Mouse (Mus musculus): Measurements from ENCODE around the gene Spaca4. TPM values are rescaled to one million over a fixed set of nuclear protein-coding genes. Genes with fewer than 3 reads are reported as not detected.

Spaca4 gene
- polyA plus RNA-seq, 1 experiment, result not detected

DNA sequence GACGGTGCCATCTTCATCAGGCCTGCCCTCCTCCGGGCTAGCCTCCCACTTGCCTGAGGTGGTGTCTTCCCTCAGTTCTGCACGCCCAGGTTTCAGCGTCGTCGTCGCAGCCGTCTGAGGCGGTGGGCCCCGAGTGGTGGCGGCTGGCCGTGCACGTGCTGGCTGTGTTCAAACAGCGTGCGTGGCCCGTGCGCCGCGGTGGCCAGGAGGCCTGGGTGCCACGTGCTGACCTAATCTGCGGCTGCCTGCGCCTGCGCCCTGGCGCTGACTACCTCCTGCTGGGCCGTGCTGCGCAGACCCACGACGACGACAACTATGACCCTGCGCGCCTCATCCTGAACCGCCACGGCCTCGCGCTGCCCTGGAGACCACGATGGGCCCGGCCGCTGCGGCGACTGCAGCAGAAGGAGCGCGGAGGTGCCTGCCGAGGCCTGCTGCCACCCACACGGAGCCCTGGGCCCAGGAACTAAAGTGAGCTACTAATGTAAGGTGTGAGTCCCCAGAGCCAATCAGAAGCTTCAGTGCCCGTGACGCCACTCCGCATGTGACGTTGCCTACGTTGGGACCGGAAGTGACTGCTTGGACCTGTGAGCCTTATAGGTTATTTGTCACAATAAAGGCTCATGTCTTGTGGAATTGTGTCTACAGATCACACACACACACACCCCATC, 31.6 kb downstream of the Spaca4 start, which contains the start of gene Sec1:
Sec1 (minus strand) TSS at position 482 of the 671 bp plus-strand sequence.
- DNase-seq (ENCODE audit: low read depth), result no peak
- no peak for TF ChIP-seq CTCF (IDR thresholded peaks at IDR 0.05; ENCODE audit: borderline replicate concordance, extremely low read depth, insufficient read depth, insufficient read length)
- TF ChIP-seq POLR2A (IDR thresholded peaks at IDR 0.05; ENCODE audit: borderline replicate concordance, extremely low read depth, insufficient read depth, insufficient read length, poor library complexity, severe bottlenecking), result no peak

DNA sequence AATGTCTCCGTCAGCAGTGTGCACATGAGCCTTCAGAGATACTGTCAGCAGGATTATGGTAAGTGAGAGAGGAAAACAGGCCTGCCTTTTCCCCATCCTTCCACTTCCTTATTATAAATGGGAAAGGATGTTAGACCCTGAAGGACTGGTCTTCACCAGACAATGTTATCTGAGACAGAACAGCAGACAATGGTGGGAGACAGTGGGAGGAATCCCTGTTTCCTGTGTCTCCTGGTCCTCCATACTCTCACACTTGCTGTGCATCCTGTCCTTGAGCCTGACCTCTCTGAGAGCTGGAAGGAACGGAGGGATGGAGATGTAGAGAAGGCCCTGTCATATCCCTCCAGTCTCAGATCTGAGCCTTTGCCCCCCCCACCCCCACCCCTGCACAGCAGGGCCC, 33.2 kb downstream of the Spaca4 start:
- TF ChIP-seq POLR2A (IDR thresholded peaks at IDR 0.05; ENCODE audit: borderline replicate concordance, extremely low read depth, insufficient read depth, insufficient read length, poor library complexity, severe bottlenecking) (no peak), CTCF (IDR thresholded peaks at IDR 0.05; ENCODE audit: borderline replicate concordance, extremely low read depth, insufficient read depth, insufficient read length) (no peak)
- no peak for DNase-seq (ENCODE audit: low read depth)

DNA sequence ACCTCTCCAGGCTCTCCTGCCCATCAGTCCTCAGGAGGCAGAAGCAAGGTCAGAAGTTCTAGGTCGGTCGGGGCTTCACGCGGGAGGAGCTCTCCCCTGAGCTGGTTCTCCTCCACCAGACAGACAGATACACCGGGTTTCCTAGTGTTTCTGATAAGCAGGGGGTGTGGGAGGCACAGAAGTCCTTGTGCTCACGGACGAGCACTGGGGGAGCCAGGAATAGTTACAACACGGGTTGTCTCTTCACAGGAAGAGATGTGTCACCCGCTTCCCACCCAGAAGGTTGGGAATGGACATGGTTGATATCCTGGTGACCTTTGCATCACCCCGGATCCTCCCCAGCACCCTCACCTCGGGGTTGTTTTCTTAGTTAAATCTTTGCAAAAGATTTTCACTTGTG, 35.8 kb downstream of the Spaca4 start:
- no peak for DNase-seq (ENCODE audit: low read depth)
- no peak for TF ChIP-seq CTCF (IDR thresholded peaks at IDR 0.05; ENCODE audit: borderline replicate concordance, extremely low read depth, insufficient read depth, insufficient read length)

DNA sequence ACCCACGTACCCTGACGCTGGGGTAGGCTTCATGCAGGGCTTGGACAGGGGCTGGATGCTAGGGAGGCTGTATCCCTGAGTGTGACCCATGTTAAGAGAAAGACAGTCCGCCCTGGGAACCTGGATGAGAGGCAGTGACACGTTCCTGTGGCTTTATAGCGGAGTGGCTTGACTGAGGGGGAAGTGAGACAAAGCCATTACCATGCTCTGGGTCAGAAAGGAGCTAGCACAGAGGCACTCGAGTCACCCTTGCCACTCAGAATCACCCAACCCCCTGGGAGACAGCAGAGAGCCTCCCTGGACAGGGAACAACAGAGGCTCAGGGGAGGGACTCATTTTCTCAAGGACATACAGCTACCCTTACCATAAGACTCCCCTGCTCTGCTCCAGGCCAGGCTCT, 36.5 kb downstream of the Spaca4 start:
- DNase-seq (ENCODE audit: low read depth), result no peak
- no peak for TF ChIP-seq CTCF (IDR thresholded peaks at IDR 0.05; ENCODE audit: borderline replicate concordance, extremely low read depth, insufficient read depth, insufficient read length)
- no peak for TF ChIP-seq POLR2A (IDR thresholded peaks at IDR 0.05; ENCODE audit: borderline replicate concordance, extremely low read depth, insufficient read depth, insufficient read length, poor library complexity, severe bottlenecking)

DNA sequence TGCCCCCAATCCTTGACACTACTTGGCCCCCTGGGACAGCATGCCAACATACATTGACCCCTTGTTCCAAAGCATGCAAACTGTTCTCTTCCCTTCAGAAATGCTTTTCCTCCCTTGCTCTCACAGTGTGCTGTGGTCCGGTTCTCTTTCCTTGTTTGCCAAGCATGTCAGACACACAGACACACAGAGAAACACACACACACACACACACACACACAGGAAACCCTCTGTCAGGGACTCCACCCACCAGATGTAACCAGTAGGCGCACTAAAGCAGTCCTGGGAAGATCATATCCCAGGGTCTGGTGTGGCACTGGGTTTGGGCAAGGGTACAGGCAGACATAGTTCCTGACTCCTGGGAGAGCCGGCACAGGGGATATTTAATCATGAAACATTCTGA, 38.8 kb downstream of the Spaca4 start:
- no peak for DNase-seq (ENCODE audit: low read depth)
- TF ChIP-seq CTCF (IDR thresholded peaks at IDR 0.05; ENCODE audit: borderline replicate concordance, extremely low read depth, insufficient read depth, insufficient read length) (no peak), POLR2A (IDR thresholded peaks at IDR 0.05; ENCODE audit: borderline replicate concordance, extremely low read depth, insufficient read depth, insufficient read length, poor library complexity, severe bottlenecking) (no peak)

DNA sequence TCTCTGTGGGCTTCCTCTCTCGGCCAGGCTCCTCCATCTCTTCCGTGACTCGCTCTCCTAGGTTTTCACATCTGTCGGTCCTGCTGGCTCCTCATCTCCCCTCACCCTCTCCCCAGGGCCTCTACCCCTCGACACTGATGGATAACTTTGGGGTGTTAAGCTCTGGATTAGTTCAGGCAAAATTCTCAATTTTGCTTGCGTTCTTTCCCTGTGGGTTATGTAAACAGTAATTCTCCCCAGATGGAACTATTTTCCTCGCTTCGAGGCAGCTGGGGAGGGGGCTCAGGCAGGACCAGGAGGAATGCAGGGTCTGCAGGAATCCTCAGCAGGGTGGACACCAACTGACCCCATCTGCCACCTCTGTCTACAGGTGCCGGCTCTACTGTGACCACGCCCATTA, 39.8 kb downstream of the Spaca4 start:
- DNase-seq (ENCODE audit: low read depth), result no peak
- TF ChIP-seq CTCF (IDR thresholded peaks at IDR 0.05; ENCODE audit: borderline replicate concordance, extremely low read depth, insufficient read depth, insufficient read length) (no peak), POLR2A (IDR thresholded peaks at IDR 0.05; ENCODE audit: borderline replicate concordance, extremely low read depth, insufficient read depth, insufficient read length, poor library complexity, severe bottlenecking) (no peak)

DNA sequence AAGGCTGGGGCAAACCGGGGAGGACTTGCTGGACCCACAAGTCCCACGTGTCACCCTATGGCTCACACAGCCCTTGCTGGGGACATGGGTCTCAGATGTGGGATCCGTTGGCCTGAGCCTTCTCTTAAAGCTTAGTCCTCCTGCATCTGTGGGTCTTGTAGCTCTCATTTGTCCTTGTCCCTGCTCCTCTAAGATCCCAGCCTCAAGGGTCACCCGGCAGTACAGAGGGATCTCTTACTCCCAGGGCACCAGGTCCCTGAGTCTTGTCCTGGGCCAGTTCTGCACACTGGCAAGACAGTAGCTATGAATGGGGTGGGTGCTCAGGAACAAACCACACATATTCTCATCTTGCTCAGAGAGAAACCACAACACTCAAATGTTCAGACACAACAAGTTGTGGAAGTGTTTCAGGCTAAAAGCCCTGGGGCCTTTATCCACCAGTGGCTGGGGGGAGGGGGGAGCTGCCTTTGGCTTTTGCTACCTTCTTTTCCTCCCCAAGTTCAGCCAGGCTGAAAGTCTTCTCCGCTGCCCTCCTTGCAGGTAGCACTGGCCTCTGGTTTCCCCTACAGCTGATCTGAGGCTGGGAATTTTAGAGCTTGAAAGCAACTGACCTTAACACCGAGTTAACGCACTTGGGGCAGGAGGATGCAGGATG, 42.1 kb downstream of the Spaca4 start, which contains the start of gene Ntn5:
Ntn5 (plus strand) TSS at position 627 of the 655 bp plus-strand sequence.
- TF ChIP-seq POLR2A (IDR thresholded peaks at IDR 0.05; ENCODE audit: borderline replicate concordance, extremely low read depth, insufficient read depth, insufficient read length, poor library complexity, severe bottlenecking) (no peak), CTCF (IDR thresholded peaks at IDR 0.05; ENCODE audit: borderline replicate concordance, extremely low read depth, insufficient read depth, insufficient read length) (no peak)
- DNase-seq (ENCODE audit: low read depth), result no peak

DNA sequence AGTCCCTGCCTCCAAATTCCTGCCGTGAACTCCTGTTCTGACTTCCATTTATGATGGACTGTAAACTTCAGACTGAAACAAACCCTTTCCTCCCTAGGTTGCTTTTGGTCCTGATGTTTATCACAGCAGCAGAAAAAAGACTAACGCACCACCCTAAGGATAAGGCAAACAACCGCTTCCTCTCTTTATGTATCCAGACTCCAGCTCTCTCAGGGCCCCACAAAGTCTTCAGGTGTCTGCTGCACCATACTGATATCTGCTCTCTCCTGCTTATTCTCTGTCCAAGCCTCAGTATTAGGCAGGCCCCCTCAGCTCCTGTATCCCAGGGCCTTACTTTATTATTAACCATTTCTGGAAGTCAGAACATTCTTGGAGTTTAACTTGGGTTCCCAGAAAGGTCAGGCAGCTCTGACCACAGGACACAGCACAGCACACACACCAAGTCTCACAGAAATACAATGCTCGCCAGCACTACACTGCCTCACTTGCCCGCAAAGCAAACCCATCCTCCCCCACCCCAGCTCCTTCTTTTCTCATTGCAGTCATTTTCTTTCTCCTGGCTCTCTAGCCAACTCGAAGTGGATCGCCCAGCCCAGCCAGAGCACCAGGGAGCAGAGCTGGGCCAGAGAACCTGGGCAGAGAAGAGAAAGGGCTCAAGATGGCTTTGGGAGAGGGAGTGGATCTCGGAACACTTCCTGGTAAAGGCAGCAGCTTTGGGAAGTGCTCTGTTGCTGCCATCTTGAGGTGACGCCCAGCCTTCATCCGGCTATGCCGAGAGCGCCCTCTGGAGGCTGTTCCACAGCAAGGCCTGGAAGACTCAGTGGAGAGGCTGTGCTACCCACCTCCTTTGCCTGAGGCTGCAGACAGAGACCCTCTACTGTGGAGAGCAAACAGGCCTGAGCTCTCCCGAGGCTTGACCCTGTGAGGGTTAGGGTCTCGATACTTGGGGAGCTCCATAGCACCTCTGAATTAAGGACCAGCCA, 43.2 kb downstream of the Spaca4 start:
- TF ChIP-seq CTCF (IDR thresholded peaks at IDR 0.05; ENCODE audit: borderline replicate concordance, extremely low read depth, insufficient read depth, insufficient read length), result peak; percentile 100
- peak; percentile 47; the same call in 1 of the 2 replicates for TF ChIP-seq POLR2A (IDR thresholded peaks at IDR 0.05; ENCODE audit: borderline replicate concordance, extremely low read depth, insufficient read depth, insufficient read length, poor library complexity, severe bottlenecking)

DNA sequence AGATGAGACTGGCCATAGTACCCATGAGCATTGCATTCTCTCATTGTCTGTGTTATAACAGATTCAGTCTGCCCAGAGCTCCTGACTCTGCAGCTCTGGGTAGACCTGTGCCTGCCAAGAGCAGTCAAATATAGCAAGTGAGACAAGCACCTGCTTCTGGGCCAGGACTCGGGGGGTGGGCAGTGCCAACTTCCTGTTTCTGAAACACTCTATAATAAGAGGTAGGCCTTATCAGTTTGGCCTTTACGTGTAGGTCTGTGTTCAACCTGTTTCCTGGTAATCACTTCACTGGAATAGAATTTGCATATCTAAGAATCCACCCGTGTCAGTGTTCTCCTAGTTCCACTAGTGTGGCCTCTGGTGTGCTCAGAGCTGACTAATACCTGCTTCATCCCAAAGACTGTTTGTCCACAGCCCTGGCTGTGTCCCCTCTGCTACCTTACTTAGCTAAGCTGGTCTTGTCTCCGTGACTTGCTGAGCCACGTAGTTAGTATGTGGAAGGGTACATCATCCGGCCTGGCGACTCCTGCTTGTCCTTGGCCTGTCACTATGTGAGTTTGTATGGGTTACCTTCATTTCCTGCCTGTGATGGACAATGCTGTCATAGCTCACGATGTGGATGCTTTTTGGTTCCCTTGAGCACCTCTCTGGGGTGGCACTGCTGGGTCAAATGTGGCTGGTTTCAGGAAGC, 44.4 kb downstream of the Spaca4 start:
- TF ChIP-seq CTCF (IDR thresholded peaks at IDR 0.05; ENCODE audit: borderline replicate concordance, extremely low read depth, insufficient read depth, insufficient read length) (no peak), POLR2A (IDR thresholded peaks at IDR 0.05; ENCODE audit: borderline replicate concordance, extremely low read depth, insufficient read depth, insufficient read length, poor library complexity, severe bottlenecking) (no peak)
- no peak for DNase-seq (ENCODE audit: low read depth)

More for the DNA sequence above, 43.2 kb downstream of the Spaca4 start:
- DNase-seq (ENCODE audit: low read depth), result peak; percentile 95

DNA sequence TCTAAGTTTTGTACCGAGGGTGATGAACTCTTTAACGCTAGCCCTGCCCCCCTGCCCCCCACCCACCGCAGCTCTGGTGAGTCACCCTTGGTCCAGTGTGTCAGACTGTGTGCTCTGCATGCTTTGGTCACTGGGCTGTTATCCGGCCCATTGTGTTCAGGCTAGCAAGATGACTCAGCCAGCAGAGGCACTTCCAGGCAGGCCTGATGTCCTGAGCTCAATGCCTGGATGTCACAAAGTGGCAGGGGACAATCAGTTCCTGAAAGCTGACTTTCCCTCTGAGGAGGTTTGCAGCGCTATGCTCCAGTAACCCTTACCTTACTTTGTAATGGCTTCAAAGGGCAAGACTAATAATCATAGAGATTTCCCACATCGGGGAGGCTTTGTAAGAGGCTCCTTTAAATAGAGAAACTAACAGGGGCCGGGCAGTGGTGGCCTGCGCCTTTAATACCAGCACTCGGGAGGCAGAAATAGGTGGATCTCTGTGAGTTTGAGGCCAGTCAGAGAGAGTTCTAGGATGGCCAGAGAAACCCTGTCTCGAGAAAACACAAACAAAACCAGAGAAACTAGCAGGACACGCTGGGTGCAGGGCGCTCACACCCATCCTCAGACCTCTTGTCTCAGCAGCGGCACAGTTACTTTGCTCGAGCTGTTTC, 45.5 kb downstream of the Spaca4 start:
- no peak for DNase-seq (ENCODE audit: low read depth)
- no peak for TF ChIP-seq CTCF (IDR thresholded peaks at IDR 0.05; ENCODE audit: borderline replicate concordance, extremely low read depth, insufficient read depth, insufficient read length)
- no peak for TF ChIP-seq POLR2A (IDR thresholded peaks at IDR 0.05; ENCODE audit: borderline replicate concordance, extremely low read depth, insufficient read depth, insufficient read length, poor library complexity, severe bottlenecking)
